Mouse (Mus musculus) embryo, embryonic 9.5 days (tissue): ENCODE results near the gene Gjb3.

Source experiments
- DNase-seq: peaks from one replicate; pipeline ENCODE4 v3.0.0-alpha.2; 2017; ENCODE audit errors: extremely low spot score

The Gjb3 gene

DNA sequence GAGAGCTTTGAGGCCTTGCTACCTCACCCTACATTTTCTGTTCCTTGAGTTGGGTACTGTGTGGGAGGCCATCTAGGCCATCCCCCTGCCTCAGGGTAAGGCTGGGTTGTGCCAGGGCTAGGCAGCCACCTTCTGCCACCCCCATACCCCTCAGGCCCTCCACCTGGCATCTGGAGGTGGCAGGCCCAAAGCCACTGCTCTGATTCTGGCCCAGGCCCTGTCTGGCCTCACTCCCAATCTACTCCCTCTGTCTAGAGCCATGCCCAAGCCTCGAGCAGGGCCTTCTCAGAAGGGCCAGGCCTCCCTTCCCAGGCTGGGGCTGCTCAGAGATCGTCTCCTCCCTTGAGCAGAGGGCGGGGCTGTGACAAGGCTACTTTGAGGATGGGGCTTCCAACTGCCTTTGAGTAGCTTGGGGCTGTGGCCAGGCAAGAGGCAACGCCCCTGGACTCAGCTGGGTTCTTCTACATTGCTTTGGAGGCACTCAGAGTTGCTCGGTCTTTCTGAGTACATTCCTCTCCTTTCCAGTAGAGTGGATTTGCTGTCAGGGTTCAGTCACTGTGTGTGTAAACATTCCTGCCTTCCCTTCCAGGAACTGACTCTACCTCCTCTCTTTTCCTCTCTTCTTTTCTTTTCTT lies 4.3 kb upstream of the Gjb3 start:
- DNase-seq: no peak

GRCm38 (mm10) chr4:127331171-127331570 lies 527 bp upstream of the Gjb3 start:
- DNase-seq: no peak

DNA sequence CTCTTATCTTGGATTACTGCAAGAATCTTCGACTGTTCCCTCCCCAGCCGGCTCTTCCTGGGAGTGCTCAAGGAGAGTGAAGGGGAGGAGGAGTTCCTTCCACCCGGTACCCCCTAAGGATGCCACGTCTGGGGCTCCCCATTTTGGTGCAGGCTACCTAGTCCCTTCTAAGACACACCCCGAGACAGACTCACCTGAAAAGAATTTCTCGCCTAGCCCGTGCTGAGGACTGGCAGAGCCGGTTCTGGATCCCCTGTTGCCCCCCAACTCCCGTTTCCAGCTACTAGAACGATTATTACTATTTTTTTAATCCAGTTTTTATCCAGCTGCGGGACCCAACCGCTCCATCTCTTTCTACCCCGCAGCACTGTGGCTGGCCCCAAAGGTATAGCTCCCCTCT lies 893 bp downstream of the Gjb3 start:
- no peak for DNase-seq

- peak; percentile 41 for DNase-seq
These were observed 1.6 kb downstream of the Gjb3 start for GRCm38 (mm10) chr4:127329046-127329445.

DNA sequence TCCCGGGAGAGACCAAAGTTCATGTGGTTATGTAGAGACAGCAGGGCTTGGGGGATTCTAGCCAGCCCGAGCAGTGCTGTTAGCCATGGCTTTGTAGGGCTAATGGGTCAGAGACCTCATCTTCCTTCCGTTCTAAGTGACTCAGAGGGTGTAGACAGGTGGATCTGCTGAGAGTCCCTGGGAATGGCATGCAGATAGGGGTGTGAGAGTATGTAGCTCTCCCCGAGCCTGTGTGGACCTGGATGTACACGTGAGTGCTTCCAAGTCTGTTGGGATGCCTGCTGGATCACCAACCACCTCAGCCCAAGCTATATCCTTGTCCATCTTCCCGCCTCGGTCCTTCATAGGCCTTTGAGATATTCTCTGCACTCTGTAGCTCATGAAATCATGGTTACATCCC lies 2.3 kb downstream of the Gjb3 start:
- no peak for DNase-seq

GRCm38 (mm10) chr4:127327749-127328148 lies 2.9 kb downstream of the Gjb3 start:
- DNase-seq: no peak

GRCm38 (mm10) chr4:127327258-127327657 lies 3.4 kb downstream of the Gjb3 start:
- DNase-seq: no peak

GRCm38 (mm10) chr4:127325276-127325675 lies 5.4 kb downstream of the Gjb3 start:
- DNase-seq: no peak

- DNase-seq: peak; percentile 81
These were observed 5.9 kb downstream of the Gjb3 start for GRCm38 (mm10) chr4:127324759-127325158.

DNA sequence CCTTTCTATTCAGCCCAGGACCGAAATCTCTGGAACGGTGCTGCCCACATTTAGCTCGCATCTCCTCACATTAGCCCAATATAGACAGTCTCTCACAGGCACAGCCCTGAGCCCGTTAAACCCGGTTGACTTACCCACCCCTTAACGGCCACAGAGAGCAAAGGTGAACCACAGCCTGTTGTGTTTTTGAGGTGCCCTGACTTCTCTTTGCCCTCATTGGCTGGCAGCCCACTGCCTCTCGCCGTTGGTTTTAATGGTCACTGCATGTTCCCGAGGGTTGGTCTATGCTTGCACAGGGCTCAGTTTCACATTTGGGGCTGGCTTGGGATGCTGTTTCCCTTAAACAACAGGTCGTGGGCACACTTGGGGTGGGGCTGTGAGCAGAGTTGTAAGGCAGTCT lies 6.3 kb downstream of the Gjb3 start:
- DNase-seq: no peak

- DNase-seq: no peak
These were observed 7.0 kb downstream of the Gjb3 start for GRCm38 (mm10) chr4:127323651-127324050.

- DNase-seq: peak; percentile 75
These were observed 11.0 kb downstream of the Gjb3 start for GRCm38 (mm10) chr4:127319613-127320012.

GRCm38 (mm10) chr4:127317143-127317542 lies 13.5 kb downstream of the Gjb3 start:
- no peak for DNase-seq

DNA sequence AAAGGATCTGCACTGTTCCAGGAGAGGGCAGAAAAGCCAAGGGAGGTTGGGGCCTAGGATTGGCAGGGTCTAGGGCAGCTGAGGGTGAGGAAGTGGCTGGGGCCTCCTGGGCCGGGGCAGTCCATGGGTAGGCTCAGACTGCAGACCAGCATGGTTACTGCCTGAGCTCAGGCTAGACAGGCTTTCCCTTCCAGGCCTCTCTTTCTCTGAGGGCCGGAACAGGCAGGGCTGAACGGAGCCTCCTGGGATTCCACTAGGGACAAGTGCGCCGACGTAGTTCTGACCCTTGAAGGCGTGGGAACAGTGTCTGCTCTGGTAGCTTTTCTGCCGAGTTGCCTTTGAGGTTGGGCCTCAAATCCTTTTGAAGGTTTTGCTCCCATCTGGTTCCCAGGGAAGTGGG lies 14.9 kb downstream of the Gjb3 start:
- no peak for DNase-seq

DNA sequence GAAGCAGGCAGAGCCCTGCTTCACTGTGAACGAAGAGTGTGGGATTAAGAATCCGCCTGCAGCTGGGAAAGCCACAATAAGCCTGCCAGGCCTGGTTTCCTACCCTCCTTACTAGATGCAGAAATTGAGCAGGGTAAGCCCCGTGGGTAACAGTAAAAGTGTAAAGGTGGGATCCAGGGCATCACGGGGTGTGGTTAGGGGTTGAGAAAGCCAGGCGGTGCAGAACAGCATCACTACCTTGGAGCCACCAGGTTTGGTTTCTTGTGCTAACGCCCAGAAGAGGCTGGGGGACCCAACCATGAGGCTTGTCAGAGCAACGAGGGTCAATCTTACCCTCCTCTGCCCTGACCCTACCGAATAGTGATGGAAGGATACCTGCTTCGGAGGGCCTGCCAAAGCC lies 16.1 kb downstream of the Gjb3 start:
- DNase-seq: no peak

GRCm38 (mm10) chr4:127313861-127314260 lies 16.8 kb downstream of the Gjb3 start, which contains the start of gene Gja4:
Gene Gja4, minus strand, starts transcription at chr4:127314039.
- peak; percentile 71 for DNase-seq

GRCm38 (mm10) chr4:127312349-127312748 lies 18.3 kb downstream of the Gjb3 start:
- DNase-seq: no peak

GRCm38 (mm10) chr4:127311561-127311960 lies 19.1 kb downstream of the Gjb3 start:
- no peak for DNase-seq

GRCm38 (mm10) chr4:127306915-127307314 lies 23.7 kb downstream of the Gjb3 start:
- no peak for DNase-seq

GRCm38 (mm10) chr4:127303796-127304195 lies 26.8 kb downstream of the Gjb3 start:
- no peak for DNase-seq

- DNase-seq: no peak
These were observed 30.1 kb downstream of the Gjb3 start for GRCm38 (mm10) chr4:127300503-127300902.

- no peak for DNase-seq
These were observed 38.0 kb downstream of the Gjb3 start for GRCm38 (mm10) chr4:127292631-127293030.

- DNase-seq: no peak
These were observed 41.5 kb downstream of the Gjb3 start for GRCm38 (mm10) chr4:127289039-127289548.

DNA sequence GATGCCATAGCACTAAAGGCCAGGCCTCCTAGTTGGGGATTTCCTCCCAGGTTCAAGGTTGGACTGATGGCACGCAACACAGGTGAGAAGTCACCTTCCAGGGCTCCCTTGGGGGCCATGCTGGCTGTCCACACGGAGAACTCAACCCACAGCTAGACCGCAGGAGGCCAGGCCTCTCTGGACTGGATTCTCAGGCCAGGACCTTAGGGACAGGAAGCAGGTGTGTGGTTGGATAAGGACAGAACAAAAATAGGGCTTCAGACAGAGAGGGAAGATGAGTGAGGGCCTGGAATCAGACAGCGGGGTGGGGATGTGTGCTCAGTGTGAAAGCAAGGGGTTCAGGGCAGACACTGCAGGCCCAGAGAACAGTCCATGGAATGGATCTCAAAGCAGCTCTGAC lies 43.7 kb downstream of the Gjb3 start:
- DNase-seq: no peak
